Mouse (Mus musculus) C2C12 (cell line): ENCODE data around the gene Gm17079. TPM values are rescaled to one million over a fixed set of nuclear protein-coding genes. Genes with fewer than 3 reads are reported as not detected.
"Not testable (repeated sequence)": the region's sequence is repeated elsewhere in the genome, so short reads cannot be mapped to it uniquely, and the experiment has no call there.

Experiments used
- H3K27me3 ChIP-seq: one replicate; pipeline ENCODE4 v1.6.1; 2011; ENCODE audit not compliant: control insufficient read depth, insufficient read depth, insufficient read length
- H3K36me3 ChIP-seq: one replicate; pipeline ENCODE4 v1.6.1; 2011; ENCODE audit not compliant: control insufficient read depth, insufficient read depth
- H3K4me3 ChIP-seq: one replicate; pipeline ENCODE4 v1.5.1; 2011; ENCODE audit warnings: mild to moderate bottlenecking, control low read depth; ENCODE audit not compliant: poor library complexity, insufficient read depth, severe bottlenecking
- H3K79me2 ChIP-seq: one replicate; pipeline ENCODE4 v1.6.1; 2011; ENCODE audit not compliant: control insufficient read depth, insufficient read depth
- H3K79me3 ChIP-seq: one replicate; pipeline ENCODE4 v1.6.1; 2011; ENCODE audit warnings: low read depth, control low read depth
- H3ac ChIP-seq: one replicate; pipeline ENCODE3; 2011; ENCODE audit warnings: low read depth; ENCODE audit not compliant: control insufficient read depth, insufficient read length
- CEBPB ChIP-seq: IDR thresholded peaks from one replicate; pipeline ENCODE4 v1.6.1; 2011; ENCODE audit warnings: low read depth, mild to moderate bottlenecking, control low read depth, moderate library complexity
- CTCF ChIP-seq: IDR thresholded peaks from one replicate; pipeline ENCODE4 v1.5.1; 2011; ENCODE audit not compliant: control insufficient read depth, insufficient read depth, insufficient read length
- FOSL1 ChIP-seq: IDR thresholded peaks from one replicate; pipeline ENCODE4 v1.8.0; 2011; ENCODE audit warnings: mild to moderate bottlenecking, low read length; ENCODE audit not compliant: poor library complexity, insufficient read depth, severe bottlenecking
- MAX ChIP-seq: IDR thresholded peaks from one replicate; pipeline ENCODE4 v1.6.1; 2011; ENCODE audit warnings: mild to moderate bottlenecking, control low read depth
- MYOD1 ChIP-seq: IDR thresholded peaks from one replicate; pipeline ENCODE4 v1.6.1; 2011; ENCODE audit warnings: low read depth; ENCODE audit not compliant: control insufficient read depth, insufficient read length
- MYOG ChIP-seq: IDR thresholded peaks from one replicate; pipeline ENCODE4 v1.6.1; 2011; ENCODE audit not compliant: control insufficient read depth, insufficient read length; ENCODE audit errors: extremely low read depth
- USF1 ChIP-seq: IDR thresholded peaks from one replicate; pipeline ENCODE4 v1.6.1; 2011; ENCODE audit warnings: low read depth, mild to moderate bottlenecking, control low read depth, moderate library complexity
- long read RNA-seq, 2 experiments: library from polyadenylated mRNA; unstranded; transcript quantifications; one replicate each; pipeline ENCODE4 v2.0.0; 2019 to 2020
- polyA plus RNA-seq: library from polyadenylated mRNA; unstranded; fragments of >200 nt; fragmentation: generic; extraction: Trizol; gene quantifications from one replicate; pipeline ENCODE4 v1.2.1, GENCODE M21; 2012; ENCODE audit warnings: missing spikeins

Gene Gm17079
- not detected for polyA plus RNA-seq
- long read RNA-seq, experiment 1 = 0 reads
- long read RNA-seq, experiment 2 = 0 reads

GRCm38 (mm10) chr14:51695368-51695767 is at the start of gene Gm17079:
TSS of gene Gm17079 (minus strand) at chr14:51695468.
- H3ac ChIP-seq = not testable (repeated sequence)

GRCm38 (mm10) chr14:51740347-51741170 is 45.3 kb upstream of the Gm17079 start:
- Histone ChIP-seq H3K79me2 (no peaks in the 10 kb centered on the region), H3K4me3 (no peak overlapping the region), H3ac (no peak overlapping the region), H3K36me3 (no peaks in the 10 kb centered on the region), H3K27me3 (peaks cover 6% of the 10 kb centered on the region), H3K79me3 (no peaks in the 10 kb centered on the region)
- no peak for TF ChIP-seq CTCF
- TF ChIP-seq USF1 = no peak
- no peak for TF ChIP-seq MYOD1
- no peak for TF ChIP-seq CEBPB
- TF ChIP-seq MYOG = no peak

More at GRCm38 (mm10) chr14:51695368-51695767, at the start of gene Gm17079:
- not testable (repeated sequence) for H3K79me2 ChIP-seq, H3K4me3 ChIP-seq, H3K36me3 ChIP-seq, H3K27me3 ChIP-seq, H3K79me3 ChIP-seq

- Histone ChIP-seq H3K79me2 (no peaks in the 10 kb centered on the region), H3ac (no peak overlapping the region), H3K27me3 (peaks cover 6% of the 10 kb centered on the region), H3K36me3 (no peaks in the 10 kb centered on the region), H3K4me3 (no peak overlapping the region), H3K79me3 (no peaks in the 10 kb centered on the region)
- no peak for TF ChIP-seq FOSL1
- TF ChIP-seq MYOD1 = no peak
Measured at GRCm38 (mm10) chr14:51739150-51739993, 44.1 kb upstream of the Gm17079 start.

- no peak for TF ChIP-seq FOSL1
- no peak for TF ChIP-seq USF1
- TF ChIP-seq CEBPB = no peak
- no peak for TF ChIP-seq MYOD1
- TF ChIP-seq CTCF = no peak
- no peak for TF ChIP-seq MAX
- no peak for TF ChIP-seq MYOG
- H3K27me3 ChIP-seq = peaks cover 6% of the 10 kb centered on the region
- no peak overlapping the region for H3ac ChIP-seq
- H3K36me3 ChIP-seq = no peaks in the 10 kb centered on the region
- H3K4me3 ChIP-seq = no peak overlapping the region
- no peaks in the 10 kb centered on the region for H3K79me3 ChIP-seq
- no peaks in the 10 kb centered on the region for H3K79me2 ChIP-seq
Measured at GRCm38 (mm10) chr14:51738411-51739149, 43.3 kb upstream of the Gm17079 start.

- Histone ChIP-seq H3K79me3 (no peaks in the 10 kb centered on the region), H3K79me2 (no peaks in the 10 kb centered on the region), H3K4me3 (no peak overlapping the region), H3ac (no peak overlapping the region), H3K36me3 (no peaks in the 10 kb centered on the region), H3K27me3 (peaks cover 6% of the 10 kb centered on the region)
- TF ChIP-seq MAX (no peak), CEBPB (no peak), MYOG (no peak)
Measured at GRCm38 (mm10) chr14:51737967-51738366, 42.7 kb upstream of the Gm17079 start.

GRCm38 (mm10) chr14:51717083-51717482 is 21.8 kb upstream of the Gm17079 start, which contains the start of gene Gm5800:
TSS of gene Gm5800 (minus strand) at chr14:51717183.
- no peak within 1 kb of the TSS for H3K4me3 ChIP-seq
- TF ChIP-seq USF1 (no peak), CEBPB (no peak), FOSL1 (no peak), CTCF (no peak), MYOG (no peak), MYOD1 (no peak), MAX (no peak)
- no peaks in the 10 kb centered on the region for H3K79me3 ChIP-seq
- no peak within 1 kb of the TSS for H3ac ChIP-seq
- no peaks in the 10 kb centered on the region for H3K27me3 ChIP-seq
- H3K79me2 ChIP-seq = no peaks in the 10 kb centered on the region
- no peaks in the 10 kb centered on the region for H3K36me3 ChIP-seq
